Mouse (Mus musculus): ENCODE data around the gene Gja4. TPM values are rescaled to one million over a fixed set of nuclear protein-coding genes. Genes with fewer than 3 reads are reported as not detected.

Gja4 gene
- 2.4 and 3.1 TPM in 2 replicates for polyA plus RNA-seq (2012; rRNA removed)

DNA sequence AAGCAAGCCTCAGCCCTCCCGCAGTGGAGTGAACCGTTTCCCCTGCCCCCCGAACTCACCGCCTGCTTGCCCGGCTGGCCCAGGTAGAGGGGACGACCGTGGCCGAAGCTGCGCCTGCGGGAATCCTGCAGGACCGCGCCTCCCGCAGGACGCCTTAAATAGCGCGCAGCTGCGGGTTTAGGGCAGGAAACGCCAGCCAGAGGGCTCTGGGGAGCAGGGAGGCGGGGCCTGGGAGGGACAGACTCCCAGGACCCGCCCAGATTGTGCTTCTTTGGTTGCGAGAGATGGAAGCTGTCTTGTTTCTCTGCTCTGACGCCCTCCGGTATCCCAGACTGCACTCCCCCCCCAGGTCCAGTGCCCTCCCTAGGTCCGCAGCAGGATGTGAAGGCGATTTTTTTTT lies at the start of gene Gja4:
Gene Gja4, minus strand, starts transcription at position 179 of the 400 bp plus-strand sequence.
- Histone ChIP-seq H3K27ac (ENCODE audit: control insufficient read depth, insufficient read depth, low read depth, low read length) (no peak within 1 kb of the TSS; the same call in 1 of the 2 replicates), H3K27me3 (ENCODE audit: control insufficient read depth, insufficient read depth, low read length) (no peaks in the 10 kb centered on the region)

GRCm38 (mm10) chr4:127363331-127363730 lies 49.5 kb upstream of the Gja4 start:
- H3K4me3 ChIP-seq (ENCODE audit: control insufficient read depth, low read depth, low read length), result no peak overlapping the region
- TF ChIP-seq POLR2A (IDR thresholded peaks at IDR 0.05; ENCODE audit: control insufficient read depth, low read depth, low read length), result no peak
- TF ChIP-seq CTCF (IDR thresholded peaks at IDR 0.05; ENCODE audit: control insufficient read depth, insufficient read depth, insufficient replicate concordance, low read depth, low read length), result peak; percentile 47; the same call in 1 of the 2 replicates
- H3K27ac ChIP-seq (ENCODE audit: control insufficient read depth, insufficient read depth, low read depth, low read length), result no peak overlapping the region
- H3K36me3 ChIP-seq (ENCODE audit: control insufficient read depth, insufficient read depth, low read length), result no peaks in the 10 kb centered on the region
- H3K4me1 ChIP-seq (ENCODE audit: control insufficient read depth, insufficient read depth, low read length), result no peaks in the 10 kb centered on the region
- H3K27me3 ChIP-seq (ENCODE audit: control insufficient read depth, insufficient read depth, low read length), result no peaks in the 10 kb centered on the region

More for the DNA sequence above, at the start of gene Gja4:
- TF ChIP-seq POLR2A (IDR thresholded peaks at IDR 0.05; ENCODE audit: control insufficient read depth, low read depth, low read length) (no peak), CTCF (IDR thresholded peaks at IDR 0.05; ENCODE audit: control insufficient read depth, insufficient read depth, insufficient replicate concordance, low read depth, low read length) (no peak)
- no peaks in the 10 kb centered on the region for H3K36me3 ChIP-seq (ENCODE audit: control insufficient read depth, insufficient read depth, low read length)
- peaks cover 4% of the 10 kb centered on the region; the same call in 1 of the 2 replicates for H3K4me1 ChIP-seq (ENCODE audit: control insufficient read depth, insufficient read depth, low read length)
- H3K4me3 ChIP-seq (ENCODE audit: control insufficient read depth, low read depth, low read length), result peak within 1 kb of the TSS; percentile 72

GRCm38 (mm10) chr4:127362520-127362919 lies 48.7 kb upstream of the Gja4 start:
- no peaks in the 10 kb centered on the region for H3K4me1 ChIP-seq (ENCODE audit: control insufficient read depth, insufficient read depth, low read length)
- H3K4me3 ChIP-seq (ENCODE audit: control insufficient read depth, low read depth, low read length), result no peak overlapping the region
- no peak overlapping the region for H3K27ac ChIP-seq (ENCODE audit: control insufficient read depth, insufficient read depth, low read depth, low read length)
- H3K36me3 ChIP-seq (ENCODE audit: control insufficient read depth, insufficient read depth, low read length), result no peaks in the 10 kb centered on the region
- no peak for TF ChIP-seq POLR2A (IDR thresholded peaks at IDR 0.05; ENCODE audit: control insufficient read depth, low read depth, low read length)
- no peak for TF ChIP-seq CTCF (IDR thresholded peaks at IDR 0.05; ENCODE audit: control insufficient read depth, insufficient read depth, insufficient replicate concordance, low read depth, low read length)
- H3K27me3 ChIP-seq (ENCODE audit: control insufficient read depth, insufficient read depth, low read length), result no peaks in the 10 kb centered on the region

GRCm38 (mm10) chr4:127358018-127358417 lies 44.2 kb upstream of the Gja4 start, which contains the start of gene Gjb5:
Gene Gjb5 (minus strand): TSS chr4:127358181.
- Histone ChIP-seq H3K4me3 (ENCODE audit: control insufficient read depth, low read depth, low read length) (no peak within 1 kb of the TSS), H3K36me3 (ENCODE audit: control insufficient read depth, insufficient read depth, low read length) (no peaks in the 10 kb centered on the region), H3K27ac (ENCODE audit: control insufficient read depth, insufficient read depth, low read depth, low read length) (no peak within 1 kb of the TSS), H3K27me3 (ENCODE audit: control insufficient read depth, insufficient read depth, low read length) (no peaks in the 10 kb centered on the region), H3K4me1 (ENCODE audit: control insufficient read depth, insufficient read depth, low read length) (no peaks in the 10 kb centered on the region)
- TF ChIP-seq POLR2A (IDR thresholded peaks at IDR 0.05; ENCODE audit: control insufficient read depth, low read depth, low read length), result no peak

DNA sequence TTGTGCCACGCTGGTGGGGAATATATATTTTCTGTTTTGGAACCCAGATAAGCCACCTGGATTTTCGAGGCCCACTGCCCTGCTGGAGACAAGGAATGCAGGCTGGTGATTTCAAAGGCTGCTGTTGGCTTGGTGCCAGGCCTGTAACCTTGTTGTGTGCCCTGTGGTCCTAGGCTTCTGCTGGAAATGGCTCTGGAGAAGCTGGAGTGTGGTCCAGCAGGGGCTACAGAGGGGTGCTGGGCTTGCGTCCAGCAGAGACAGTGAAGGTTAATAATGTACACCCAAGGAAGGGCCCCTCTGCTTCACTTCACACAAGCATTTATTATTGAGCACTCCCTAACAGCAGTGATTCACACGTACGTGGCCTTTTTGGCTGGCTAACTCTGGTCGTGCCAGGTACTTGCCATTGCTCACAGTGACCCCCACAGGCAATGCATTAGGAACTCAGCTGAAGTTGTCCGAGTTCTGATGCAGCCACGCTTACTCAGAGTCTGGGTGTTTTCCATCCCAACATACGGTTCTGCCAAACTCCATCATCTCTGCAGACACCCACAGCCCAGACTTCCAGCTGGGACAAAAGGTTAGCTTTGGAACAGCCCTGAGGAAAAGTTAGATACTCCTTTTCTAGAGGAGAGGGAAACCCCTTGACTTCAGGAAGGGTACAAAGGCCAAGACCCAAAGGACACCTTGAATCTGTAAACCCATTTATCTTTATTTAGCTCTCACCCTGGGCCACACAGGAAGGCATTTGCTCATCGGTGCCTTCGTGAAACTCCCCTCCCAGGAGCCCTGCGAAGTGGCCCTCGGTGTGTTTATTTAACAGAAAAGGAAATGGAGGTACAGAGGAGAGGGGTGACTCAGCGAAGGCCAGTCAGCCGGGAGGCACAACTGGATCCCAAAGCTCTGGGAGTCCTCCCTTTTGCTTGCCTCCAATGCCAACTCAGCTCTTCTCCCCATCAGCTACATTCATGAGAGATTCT lies 41.0 kb upstream of the Gja4 start:
- Histone ChIP-seq H3K4me1 (ENCODE audit: control insufficient read depth, insufficient read depth, low read length) (no peaks in the 10 kb centered on the region), H3K27me3 (ENCODE audit: control insufficient read depth, insufficient read depth, low read length) (no peaks in the 10 kb centered on the region), H3K36me3 (ENCODE audit: control insufficient read depth, insufficient read depth, low read length) (no peaks in the 10 kb centered on the region), H3K27ac (ENCODE audit: control insufficient read depth, insufficient read depth, low read depth, low read length) (no peak overlapping the region), H3K4me3 (ENCODE audit: control insufficient read depth, low read depth, low read length) (no peak overlapping the region)
- TF ChIP-seq CTCF (IDR thresholded peaks at IDR 0.05; ENCODE audit: control insufficient read depth, insufficient read depth, insufficient replicate concordance, low read depth, low read length), result no peak
- TF ChIP-seq POLR2A (IDR thresholded peaks at IDR 0.05; ENCODE audit: control insufficient read depth, low read depth, low read length), result no peak

DNA sequence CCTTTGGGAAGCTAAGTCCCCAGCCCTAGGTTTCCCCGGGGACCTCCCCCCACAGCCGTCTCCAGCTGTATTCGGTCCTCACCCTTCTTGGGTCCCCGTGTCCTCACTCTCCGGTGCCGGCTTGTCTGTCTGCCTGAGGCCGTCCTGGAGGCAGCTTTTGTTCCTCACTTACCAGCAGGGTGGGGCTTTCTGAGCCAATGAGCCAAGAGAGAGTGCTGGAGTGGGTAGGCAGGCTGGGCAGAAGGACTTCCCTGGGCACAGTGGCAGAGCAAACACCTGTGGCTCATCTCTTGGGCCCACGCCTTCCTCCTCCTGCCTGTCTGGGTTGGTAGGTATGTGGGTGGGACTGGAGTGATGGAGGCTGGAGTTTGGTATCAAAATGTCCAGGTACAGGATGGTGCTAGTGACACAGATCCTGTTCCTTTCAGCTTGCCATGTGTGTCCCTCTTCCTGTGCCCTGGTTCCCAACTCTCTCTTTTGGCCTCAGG lies 40.2 kb upstream of the Gja4 start, which contains the start of gene Gjb4:
Gene Gjb4, minus strand, starts transcription at position 131 of the 488 bp plus-strand sequence.
- Histone ChIP-seq H3K4me3 (ENCODE audit: control insufficient read depth, low read depth, low read length) (no peak within 1 kb of the TSS), H3K27me3 (ENCODE audit: control insufficient read depth, insufficient read depth, low read length) (no peaks in the 10 kb centered on the region), H3K4me1 (ENCODE audit: control insufficient read depth, insufficient read depth, low read length) (no peaks in the 10 kb centered on the region), H3K36me3 (ENCODE audit: control insufficient read depth, insufficient read depth, low read length) (no peaks in the 10 kb centered on the region), H3K27ac (ENCODE audit: control insufficient read depth, insufficient read depth, low read depth, low read length) (no peak within 1 kb of the TSS)
- TF ChIP-seq CTCF (IDR thresholded peaks at IDR 0.05; ENCODE audit: control insufficient read depth, insufficient read depth, insufficient replicate concordance, low read depth, low read length) (no peak), POLR2A (IDR thresholded peaks at IDR 0.05; ENCODE audit: control insufficient read depth, low read depth, low read length) (no peak)

DNA sequence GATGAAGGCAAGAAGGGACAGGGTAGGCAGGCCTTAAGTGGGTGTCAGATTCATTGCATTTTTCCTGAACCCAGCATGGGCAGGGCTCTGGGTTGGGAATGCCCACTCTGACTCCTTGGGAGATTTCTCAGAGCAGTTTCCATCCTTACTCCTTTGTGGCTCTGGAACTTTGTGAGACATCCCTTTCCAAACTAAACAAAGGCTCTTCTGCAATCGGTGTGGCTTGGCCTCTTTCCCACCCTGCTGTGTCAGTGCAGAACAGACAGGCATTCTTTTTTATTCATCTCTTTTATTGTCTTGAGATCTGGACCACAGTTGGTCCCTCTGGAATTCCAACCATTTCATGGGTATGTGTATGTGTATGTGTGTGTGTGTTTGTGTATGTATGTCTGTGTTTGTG lies 38.8 kb upstream of the Gja4 start:
- TF ChIP-seq POLR2A (IDR thresholded peaks at IDR 0.05; ENCODE audit: control insufficient read depth, low read depth, low read length) (no peak), CTCF (IDR thresholded peaks at IDR 0.05; ENCODE audit: control insufficient read depth, insufficient read depth, insufficient replicate concordance, low read depth, low read length) (no peak)
- Histone ChIP-seq H3K27ac (ENCODE audit: control insufficient read depth, insufficient read depth, low read depth, low read length) (no peak overlapping the region), H3K36me3 (ENCODE audit: control insufficient read depth, insufficient read depth, low read length) (no peaks in the 10 kb centered on the region), H3K4me1 (ENCODE audit: control insufficient read depth, insufficient read depth, low read length) (no peaks in the 10 kb centered on the region), H3K4me3 (ENCODE audit: control insufficient read depth, low read depth, low read length) (no peak overlapping the region), H3K27me3 (ENCODE audit: control insufficient read depth, insufficient read depth, low read length) (no peaks in the 10 kb centered on the region)

Measured in testis, adult 2 months (tissue).